Mouse (Mus musculus) adrenal gland, postnatal 14 days (tissue): ENCODE results near the gene Lsp1. TPM values are rescaled to one million over a fixed set of nuclear protein-coding genes. Genes with fewer than 3 reads are reported as not detected.

ENCODE experiments used
- DNase-seq: peaks from one replicate; pipeline ENCODE4 v3.0.0; 2021; ENCODE audit warnings: mixed read lengths
- total RNA-seq: library from RNA; stranded (reverse); gene quantifications from 2 replicates; pipeline ENCODE4 v1.2.3, GENCODE M21; 2021

Gene Lsp1
- total RNA-seq, 1 experiment from 2014 or later = 20.4 TPM

DNA sequence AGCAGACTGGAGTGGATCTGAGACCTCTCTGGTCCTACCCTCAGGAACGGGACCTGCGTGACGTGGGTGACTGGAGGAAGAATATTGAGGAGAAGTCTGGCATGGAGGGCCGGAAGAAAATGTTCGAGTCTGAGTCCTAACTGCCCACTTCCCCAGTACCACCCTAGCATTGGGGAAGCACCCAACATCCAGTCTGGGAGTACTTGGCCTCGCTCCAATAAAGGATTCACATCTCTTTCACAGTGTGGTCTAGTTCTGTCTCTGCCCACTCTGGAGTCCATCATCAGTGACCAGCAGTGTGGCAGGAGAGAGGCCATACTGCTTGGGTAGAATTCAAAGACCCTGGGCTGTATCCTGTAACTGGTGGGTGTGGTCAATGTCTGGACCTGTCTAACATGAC, 16.4 kb upstream of the Lsp1 start:
- peak; percentile 3 for DNase-seq

DNA sequence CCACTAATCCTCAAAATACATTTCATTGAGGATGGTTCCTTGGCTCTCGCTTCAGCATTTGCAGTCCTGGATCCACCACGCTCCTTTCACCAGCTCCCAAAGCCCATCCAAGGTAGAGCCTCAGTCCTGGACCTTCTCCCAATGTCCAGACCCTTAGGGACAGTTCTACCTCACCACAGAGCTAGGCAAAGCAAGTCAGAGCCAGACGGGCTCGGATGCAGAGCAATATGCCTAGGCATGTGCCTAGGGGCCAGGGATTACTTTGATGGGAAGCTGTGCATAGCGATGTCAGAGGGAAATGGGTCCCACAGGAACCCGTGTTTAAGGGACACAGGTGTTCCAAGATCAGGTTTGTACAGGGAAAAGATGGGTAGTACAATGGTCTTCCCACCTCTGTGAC, 15.3 kb upstream of the Lsp1 start:
- DNase-seq = no peak

DNA sequence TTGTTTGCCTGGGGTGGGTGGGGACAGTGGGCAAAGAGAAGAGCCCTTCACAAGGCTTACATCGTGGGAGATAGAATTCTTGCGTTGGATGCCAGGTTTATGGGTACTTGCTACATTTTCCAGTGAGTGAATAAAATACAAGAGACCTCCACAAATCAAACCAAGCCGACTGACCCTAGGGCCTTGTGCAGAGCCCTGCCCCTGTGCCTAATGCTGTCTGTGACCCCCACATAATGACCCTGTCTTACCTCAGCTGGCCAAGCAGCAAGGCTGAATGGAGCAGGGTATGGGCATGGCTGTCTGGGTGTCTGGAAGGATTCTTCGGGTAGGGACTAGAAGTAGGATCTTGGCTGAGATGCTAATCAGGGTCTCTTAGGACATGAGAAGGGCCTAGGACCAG, 14.3 kb upstream of the Lsp1 start:
- DNase-seq = no peak

DNA sequence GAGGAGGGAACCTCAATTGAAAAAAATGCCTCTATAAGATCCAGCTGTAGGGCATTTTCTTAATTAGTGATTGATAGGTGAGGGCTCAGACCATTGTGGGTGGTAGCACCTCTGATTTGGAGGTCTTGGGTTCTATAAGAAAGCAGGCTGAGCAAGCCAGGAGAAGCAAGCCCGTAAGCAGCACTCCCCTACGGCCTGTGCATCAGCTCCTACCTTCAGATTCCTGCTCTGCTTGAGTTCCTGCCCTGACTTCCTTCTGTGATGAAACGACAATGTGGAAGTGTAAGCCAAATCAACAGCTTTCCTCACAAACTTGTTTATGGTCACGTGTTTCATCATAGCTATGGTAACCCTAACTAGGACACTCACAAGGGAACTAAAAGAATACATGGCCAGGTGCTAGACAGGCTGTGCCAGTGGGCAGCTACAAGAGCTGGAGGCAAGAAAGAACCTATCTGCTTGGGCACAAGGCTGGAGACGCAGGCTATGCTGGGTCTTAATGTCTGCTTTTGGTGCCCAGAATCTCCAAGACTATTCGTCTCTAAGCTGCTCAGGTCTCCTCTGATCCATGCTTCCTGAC, 11.5 kb upstream of the Lsp1 start:
- DNase-seq = no peak

DNA sequence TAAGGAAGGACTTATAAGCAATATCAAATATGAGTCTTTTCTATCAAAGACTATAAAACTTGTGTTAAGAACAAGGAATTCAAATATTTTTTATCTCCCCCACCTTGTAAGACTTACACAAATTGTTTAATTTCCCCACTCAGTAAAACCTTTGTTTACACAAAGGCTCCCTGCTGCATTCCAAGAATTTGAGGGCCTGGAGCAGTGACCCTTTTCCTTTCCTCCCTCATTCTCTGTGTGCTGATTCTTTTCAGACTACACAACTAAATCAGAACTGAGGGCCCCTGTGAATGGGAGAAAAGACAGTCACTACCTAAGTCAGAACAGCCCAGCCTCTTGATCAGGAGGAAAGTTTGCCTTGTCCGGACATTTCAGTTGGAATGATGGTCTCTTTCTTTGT, 5.9 kb upstream of the Lsp1 start:
- peak; percentile 1 for DNase-seq

DNA sequence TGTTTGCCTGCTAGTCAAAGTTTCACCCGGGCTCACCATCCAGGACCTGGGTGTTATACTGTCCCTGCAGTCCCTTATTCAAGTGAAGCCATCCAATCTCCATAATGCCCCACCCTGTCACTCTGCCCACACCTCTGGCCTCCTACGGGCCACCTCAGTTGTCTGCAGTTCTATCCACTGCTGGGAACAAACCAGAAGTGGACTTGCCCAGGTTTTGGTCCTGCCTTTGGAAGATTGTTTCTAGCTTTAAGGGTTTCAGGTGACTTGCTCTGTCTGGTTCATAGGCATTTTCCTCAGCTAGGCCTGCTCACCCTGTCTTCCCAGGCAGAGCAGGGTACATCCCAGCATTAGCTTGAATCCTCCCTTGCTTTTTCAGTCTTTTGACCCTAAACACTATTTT, 5.4 kb upstream of the Lsp1 start:
- peak; percentile 2 for DNase-seq

DNA sequence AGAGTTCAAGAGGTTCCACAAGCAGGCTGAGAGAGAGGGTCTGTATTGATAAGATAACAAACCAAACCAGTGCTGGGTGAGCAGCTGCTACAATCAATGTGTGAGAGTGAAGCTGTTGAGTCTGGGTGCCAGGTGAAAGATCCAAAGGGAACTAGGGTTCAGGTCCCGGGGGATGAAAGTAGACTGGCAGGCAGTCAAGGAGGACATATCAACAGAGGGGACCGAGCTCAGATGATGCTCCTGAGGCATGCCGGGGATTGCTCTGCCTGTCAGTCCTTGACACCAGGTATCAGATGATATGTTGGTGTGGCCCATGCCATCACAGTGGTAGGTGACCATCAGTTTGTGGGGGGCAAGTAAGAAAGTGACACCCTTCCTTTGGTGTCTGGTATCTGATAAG, 3.8 kb upstream of the Lsp1 start:
- peak; percentile 5 for DNase-seq

DNA sequence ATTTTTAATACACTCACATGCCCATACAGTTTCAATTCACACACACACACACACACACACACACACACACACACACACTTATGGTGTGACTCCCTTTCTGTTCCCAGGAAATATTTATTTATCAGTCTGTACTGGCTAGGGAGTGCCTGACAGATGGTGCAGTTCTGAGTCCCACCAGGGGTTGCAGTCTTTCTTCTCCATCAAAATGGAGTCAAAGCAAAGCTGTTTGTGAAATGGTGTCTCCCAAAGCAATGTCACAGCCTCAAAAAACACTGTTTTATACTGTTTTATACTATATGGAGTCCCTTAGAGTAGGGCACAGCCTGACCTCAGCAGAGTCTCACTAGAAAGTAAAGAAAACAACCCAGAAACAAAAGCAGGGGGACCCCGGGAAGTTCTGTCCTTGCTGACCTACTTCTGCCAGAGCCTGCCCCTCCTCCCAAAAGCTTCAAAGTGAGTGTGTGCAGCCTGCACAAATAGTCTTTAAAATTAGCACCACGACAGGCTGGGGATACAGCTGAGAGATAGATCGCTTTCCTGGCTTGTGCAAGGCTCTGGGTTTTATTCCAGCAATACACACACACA, 3.3 kb upstream of the Lsp1 start:
- peak; percentile 39 for DNase-seq

DNA sequence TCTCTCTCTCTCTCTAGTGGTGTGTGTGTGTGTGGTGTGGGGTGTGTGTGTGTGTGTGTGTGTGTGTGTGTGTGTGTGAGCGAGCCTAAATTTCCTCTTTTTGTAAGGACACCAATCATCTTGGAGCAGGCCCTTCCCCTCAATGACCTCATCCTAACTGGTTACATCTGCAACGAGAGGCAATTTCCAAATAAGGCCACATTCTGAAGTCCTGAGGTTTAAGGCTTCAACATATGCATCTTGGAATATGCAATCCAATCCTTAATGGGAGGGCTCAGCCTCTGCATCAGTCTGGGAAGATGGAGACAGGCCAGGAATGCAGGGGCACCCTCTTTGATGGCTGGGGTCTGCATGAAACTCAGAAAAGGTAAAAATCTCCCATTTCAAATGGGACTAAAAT, 2.6 kb upstream of the Lsp1 start:
- DNase-seq = peak; percentile 3

DNA sequence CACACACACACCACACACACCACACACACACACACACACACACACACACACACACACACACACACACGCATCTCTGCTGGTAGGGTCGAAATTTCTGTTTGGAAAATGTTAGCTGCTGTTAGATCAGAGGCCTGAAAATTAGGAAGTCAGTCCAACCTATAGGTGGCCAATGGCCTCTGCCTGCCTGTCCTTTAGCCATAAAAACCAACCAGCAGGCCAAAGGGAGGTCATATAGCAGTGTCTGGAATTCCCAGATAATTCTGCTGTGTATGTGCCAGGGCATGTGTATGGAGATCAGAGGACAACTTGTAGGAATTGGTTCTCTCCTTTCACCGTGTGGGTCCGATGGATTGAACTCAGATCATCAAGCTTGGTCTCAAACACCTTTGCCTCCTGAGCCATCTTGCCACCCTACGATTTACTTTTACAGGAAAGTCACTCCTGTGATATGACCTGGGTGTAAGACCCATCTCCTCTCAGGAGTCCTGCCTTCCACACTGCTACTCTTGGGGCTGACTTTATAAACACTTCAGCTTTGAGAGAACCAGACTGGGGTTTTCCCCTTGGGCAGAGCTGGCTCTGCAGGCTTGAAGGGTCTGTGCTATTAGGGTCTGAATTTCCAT, 1.8 kb upstream of the Lsp1 start:
- peak; percentile 3 for DNase-seq

DNA sequence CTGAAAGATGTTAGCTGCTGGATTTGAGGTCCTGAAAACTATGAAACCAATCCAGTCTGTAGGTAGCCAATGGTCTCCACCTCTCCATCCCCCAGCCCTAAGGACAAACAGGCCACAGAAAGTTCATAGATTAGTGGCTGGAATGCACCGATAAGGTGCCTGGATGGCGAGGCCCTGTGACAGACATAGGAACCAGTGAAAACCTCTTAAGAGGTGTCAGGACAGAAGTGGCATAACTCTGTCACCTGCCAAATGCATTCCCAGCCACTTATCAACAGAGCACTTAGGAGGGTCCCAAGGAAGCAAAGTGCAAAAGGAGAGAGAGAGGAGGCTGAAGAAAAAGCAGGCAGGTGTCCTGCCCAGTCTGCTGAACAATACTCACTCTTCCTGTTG, 1.3 kb upstream of the Lsp1 start:
- peak; percentile 1 for DNase-seq

DNA sequence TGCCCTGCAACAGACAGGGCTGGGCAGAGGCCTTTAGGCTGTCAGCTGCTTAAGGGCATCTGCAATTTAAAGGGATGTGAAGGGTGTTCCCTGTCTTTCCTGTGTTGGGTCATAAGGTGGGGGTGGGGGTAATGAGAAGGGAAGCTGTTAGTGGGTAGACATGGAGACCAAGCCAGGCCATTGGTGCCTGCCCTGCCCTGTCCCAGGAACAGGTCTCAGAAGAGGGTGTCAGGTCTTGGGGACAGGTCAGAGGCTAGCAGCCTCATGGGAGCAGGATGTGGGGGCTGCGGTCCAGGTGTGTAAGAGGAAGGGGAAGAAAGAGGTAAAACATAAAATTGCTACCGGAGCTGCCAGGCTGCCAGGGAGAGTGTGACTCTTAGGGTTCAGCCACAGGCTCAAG, 837 bp downstream of the Lsp1 start:
- peak; percentile 1 for DNase-seq

DNA sequence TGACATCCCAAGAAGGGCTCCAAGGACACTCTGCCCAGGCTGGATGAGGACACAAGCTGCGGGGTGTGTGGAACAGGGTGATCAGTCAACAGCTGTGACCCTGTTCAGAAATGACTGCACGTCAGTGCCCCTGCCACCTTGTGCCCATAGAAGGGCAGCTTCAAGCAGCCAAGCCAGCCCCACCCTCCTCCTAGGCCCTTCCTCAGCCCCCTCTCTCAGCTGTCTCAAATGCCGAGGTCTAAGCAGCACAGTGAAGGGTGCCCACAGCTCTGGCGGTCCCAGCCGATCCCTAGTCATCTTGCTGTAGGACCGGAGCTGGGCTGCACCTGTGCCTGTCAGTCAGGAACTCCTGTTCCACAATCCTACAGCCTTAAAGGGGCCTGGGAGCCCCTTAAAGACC, 1.6 kb downstream of the Lsp1 start:
- DNase-seq = no peak

DNA sequence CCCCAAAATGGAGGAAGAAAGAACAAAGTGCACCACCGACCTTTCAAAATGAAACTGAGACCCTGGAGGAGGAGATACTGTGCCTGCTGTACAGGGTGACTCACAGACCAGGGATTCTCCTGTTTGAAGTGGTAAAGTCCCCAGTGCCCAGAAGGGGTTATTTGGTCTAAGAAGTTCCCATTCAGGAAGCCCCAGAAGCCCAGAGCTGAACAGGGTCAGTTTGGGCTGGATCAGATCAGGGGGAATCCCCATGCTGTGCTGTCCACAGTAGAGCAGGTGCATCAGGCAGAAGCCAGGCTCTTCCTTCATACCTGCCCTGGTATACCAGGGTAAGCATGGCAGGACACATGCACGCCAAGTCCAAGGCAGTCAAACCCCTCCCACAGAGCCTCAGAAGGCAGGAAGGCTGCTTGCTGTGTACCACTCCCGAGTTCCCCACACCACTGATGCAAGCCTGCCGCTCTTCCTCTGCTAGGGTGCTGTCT, 2.0 kb downstream of the Lsp1 start:
- DNase-seq = no peak

DNA sequence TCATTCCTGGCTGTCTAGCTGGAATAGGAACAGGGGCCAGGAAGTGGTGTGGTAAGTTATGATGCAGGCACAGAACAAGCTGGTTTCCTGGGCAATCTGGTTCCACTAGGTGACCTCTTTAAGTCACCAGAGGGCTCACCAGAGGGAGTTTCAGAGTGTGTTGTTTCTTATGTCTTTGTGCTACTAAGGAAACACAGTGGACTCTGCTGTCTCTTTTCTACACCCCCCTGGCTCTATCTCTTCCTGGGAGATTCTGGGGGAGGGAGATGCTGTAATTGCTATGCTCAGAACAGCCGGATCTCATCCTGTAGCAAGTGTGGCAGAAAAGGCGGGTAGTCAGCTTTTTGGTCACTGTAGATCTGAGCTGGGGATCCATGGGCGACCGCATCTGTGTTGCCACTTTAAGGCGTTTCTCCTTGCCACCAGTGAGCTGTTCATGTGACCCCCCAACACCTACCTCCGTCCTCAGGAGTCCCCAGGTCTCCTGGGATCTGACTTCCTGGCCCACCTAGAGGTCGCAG, 9.6 kb downstream of the Lsp1 start:
- no peak for DNase-seq

DNA sequence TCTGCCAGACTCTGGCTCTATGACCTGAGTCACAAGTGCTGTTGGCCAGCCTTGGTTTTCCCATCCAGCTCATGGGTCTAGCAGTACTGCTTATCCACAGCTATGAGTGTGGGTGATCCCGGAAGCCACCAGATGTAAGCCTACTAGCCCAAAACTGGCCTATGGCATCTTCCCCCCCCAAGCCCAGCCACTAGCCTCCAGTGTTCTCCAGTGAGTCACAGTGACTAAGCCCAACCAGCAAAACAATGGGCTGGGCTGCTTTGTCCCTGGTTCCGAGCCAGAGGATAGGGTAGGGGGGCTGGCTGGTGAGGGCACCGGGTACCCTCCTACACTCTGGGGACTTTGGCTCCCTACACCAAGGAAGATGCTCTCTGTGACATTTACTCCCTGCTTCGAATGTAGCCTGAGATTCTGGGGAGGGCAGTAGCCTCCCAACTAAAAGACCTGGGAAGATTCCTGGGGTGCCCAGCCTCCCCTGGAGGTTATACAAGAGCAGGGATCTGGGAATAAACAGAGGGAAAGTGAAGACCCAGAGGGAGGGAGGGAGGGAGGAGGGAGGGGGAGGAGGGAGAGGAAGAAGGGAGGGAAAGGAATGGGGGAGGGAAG, 10.3 kb downstream of the Lsp1 start:
- DNase-seq = peak; percentile 75

DNA sequence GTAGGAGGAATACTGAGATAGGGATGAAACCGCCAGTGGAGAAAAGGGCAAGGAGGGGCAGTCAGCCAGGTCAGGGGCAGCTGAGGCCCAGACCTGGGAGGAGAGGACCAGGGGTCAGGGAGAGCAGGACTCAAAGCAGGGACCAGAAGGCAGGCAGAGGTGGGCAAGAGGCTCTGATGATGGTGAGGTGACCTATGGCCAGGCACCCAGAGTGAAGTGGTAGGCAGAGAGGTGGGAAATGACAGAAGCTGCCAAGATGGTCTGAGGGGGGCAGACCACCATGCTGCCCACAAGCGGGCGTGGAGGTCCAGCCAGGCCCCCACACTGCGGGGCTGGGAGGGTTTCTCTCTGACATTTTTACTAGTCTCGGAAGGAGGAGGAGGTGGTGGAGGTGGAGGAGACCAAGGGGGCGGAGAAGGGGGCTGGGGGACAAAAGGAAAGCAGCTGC, 10.8 kb downstream of the Lsp1 start:
- no peak for DNase-seq

DNA sequence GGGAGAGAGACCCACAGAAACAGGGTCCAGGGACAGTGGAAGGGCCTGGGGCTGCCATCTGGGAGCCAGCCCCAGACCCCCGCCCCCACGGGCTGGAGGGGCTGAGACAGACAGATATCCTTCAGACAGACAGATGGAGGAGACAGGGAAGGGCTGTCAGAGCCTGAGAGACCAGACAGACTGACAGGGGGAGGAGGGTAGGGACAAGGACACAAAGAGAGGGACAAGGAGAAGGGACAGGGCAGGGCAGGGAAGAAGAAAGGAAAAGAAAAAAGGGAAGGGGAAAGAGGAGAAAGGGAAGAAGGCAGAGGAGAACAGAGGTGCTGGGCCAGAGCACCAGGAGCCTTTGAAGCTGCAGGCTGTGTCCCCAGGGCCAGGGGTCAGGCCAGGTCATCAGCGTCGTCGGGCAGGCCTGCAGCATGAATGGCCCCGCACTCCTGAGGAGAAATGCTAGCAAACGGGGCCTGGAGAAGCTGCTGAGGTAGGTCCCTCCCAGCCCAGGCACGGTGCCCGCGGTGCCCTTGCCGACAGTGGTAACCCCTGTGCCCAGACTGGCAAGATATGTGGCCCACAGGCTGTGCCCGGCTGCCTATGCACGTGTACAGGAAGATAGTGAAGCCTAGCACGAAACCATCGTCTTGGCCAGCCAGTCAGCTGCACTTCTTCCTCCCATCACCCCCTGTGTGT, 11.4 kb downstream of the Lsp1 start:
- DNase-seq = peak; percentile 52

DNA sequence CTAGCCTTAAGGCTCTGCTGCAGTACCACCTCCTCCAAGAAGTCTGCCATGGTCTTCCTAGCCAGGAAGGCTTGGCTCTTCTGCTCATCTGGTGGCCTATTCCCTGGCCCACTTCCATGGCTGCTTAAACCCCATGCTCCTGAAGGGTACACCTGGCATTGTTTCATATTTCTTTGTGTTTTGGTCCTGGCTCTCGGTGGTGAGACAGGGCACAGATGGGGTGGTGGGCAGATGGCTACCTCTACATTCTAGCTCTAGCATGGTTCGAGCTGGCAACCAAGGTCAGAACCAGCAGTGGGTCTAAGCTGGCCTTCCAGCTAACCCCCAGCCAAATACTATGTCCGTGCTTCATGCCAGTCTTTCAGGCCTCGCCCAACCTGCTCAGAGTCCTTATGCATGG, 12.3 kb downstream of the Lsp1 start:
- DNase-seq = no peak

DNA sequence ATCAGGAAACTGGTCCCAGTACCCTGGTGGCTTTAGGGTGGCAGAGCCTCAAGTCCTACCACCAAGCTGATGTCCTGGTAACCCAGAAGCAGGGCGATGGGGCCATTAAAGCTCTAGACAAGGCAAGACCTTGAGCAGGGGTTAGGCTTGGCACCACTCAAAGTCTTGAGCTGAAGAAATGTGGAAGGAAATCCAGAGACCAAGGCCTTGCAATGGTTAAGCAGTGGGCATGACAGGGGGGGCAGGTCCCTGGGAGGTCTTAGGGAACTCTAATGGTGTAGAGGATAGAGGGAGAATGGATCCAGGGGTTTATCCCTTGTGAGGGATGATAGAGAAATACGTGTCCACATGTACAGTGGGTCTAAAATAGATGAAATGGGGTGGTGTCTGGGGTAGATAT, 12.9 kb downstream of the Lsp1 start:
- no peak for DNase-seq

DNA sequence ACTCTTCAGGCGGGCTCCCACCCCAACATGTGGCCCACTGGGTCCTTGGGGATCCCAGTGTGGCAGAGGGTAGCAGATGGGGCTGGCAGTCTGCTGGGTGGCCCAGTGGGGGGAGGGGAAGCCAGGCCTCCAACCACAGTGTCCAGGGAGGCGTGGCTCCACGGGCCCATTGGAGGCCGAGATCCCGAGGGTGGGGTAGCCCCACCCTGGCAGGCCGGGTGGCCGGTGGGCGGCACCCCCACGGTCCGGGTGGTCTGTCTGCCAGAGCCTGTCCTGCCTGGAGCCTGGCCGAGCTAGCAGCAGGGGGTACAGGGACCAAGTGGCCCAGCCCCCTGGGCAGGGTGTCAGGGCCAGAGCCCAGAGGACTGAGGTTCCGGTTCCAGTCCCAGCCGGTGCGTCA, 14.2 kb downstream of the Lsp1 start:
- DNase-seq = no peak

DNA sequence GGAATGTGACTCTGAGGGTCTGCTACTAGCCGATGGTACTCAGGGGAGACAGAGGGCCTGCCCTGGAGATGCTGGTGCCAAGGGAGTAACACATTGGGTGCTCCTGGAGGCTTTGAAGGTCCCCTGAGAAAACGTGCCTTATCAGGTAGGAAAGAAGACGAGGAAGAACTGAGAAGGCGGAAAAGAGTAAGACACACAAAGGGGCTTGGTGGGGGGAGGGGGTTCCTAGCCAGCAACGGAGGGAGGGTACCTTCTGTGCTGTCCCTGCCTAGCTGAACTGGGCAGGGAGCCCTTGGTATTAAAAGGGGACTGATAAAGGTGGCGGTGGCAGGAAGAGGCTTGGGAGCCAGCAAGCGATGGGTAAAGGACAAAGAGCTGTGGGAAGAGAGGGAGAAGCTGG, 15.0 kb downstream of the Lsp1 start:
- no peak for DNase-seq

DNA sequence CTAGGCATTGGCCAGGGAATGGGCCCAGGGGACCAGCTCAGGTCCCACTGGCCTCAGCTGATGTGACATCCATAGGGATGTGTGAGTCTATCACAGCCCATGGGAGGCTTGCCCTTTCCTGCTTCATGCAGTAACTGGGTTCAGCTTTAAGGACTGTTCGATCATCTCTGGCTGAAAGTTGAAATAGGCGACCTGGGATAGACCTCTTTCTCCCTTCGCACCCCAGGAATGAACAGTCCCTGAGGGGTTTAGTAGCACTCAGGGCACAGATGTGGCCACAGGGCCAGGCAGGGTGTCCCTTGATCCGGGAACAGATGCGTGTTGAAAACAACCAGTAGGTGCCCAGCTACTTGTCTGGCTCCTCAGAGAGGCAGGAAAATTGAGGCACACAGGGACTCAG, 15.7 kb downstream of the Lsp1 start:
- no peak for DNase-seq
